Mouse (Mus musculus) hindbrain, embryonic 11.5 days (tissue): ENCODE data around the gene Igfbp4. TPM values are rescaled to one million over a fixed set of nuclear protein-coding genes. Genes with fewer than 3 reads are reported as not detected.

Experiments used
- ATAC-seq: fragments of 200-750 bp; cut with Nextera tagmentation; 2 replicates; pipeline ENCODE4 v1.8.0; 2017; ENCODE audit warnings: mild to moderate bottlenecking, moderate TSS enrichment, moderate library complexity; ENCODE audit not compliant: low FRiP score
- DNase-seq: peaks from one replicate; pipeline ENCODE4 v3.0.0-alpha.2; 2015; ENCODE audit warnings: low spot score
- H3K27ac ChIP-seq: fragments of 300-500 bp; sonication (generic); 2 replicates; pipeline ENCODE4 v1.5.1; 2014; ENCODE audit warnings: mild to moderate bottlenecking, low read depth, low read length
- H3K27me3 ChIP-seq: fragments of 300-500 bp; sonication (generic); 2 replicates; pipeline ENCODE4 v1.6.1; 2014; ENCODE audit warnings: mild to moderate bottlenecking, low read length, moderate library complexity, mixed read lengths; ENCODE audit not compliant: control insufficient read depth, insufficient read depth
- H3K36me3 ChIP-seq: fragments of 300-500 bp; sonication (generic); 2 replicates; pipeline ENCODE4 v1.6.1; 2014; ENCODE audit warnings: mild to moderate bottlenecking, low read length, moderate library complexity, mixed read lengths; ENCODE audit not compliant: control insufficient read depth, insufficient read depth
- H3K4me1 ChIP-seq: fragments of 300-500 bp; sonication (generic); replicated peaks from 2 replicates; pipeline ENCODE4 v1.6.1; 2014; ENCODE audit warnings: low read length, mixed read lengths; ENCODE audit not compliant: control insufficient read depth, insufficient read depth
- H3K4me2 ChIP-seq: fragments of 300-500 bp; sonication (generic); replicated peaks from 2 replicates; pipeline ENCODE4 v1.6.1; 2014; ENCODE audit warnings: mild to moderate bottlenecking, low read depth, low read length
- H3K4me3 ChIP-seq: fragments of 300-500 bp; sonication (generic); 2 replicates; pipeline ENCODE4 v1.5.1; 2014; ENCODE audit warnings: low read depth, low read length
- H3K9ac ChIP-seq: fragments of 300-500 bp; sonication (generic); 2 replicates; pipeline ENCODE4 v1.6.1; 2014; ENCODE audit warnings: low read depth, low read length
- H3K9me3 ChIP-seq: fragments of 300-500 bp; sonication (generic); 2 replicates; pipeline ENCODE4 v1.6.1; 2016; ENCODE audit warnings: low read length; ENCODE audit not compliant: control insufficient read depth
- WGBS: fragments of 180-500 bp; shearing (Covaris S2); extraction: QIAGEN DNeasy Blood & Tissue Kit; methylation state at CpG from one replicate; pipeline ENCODE4 v1.1.7; 2014; 5-methylcytosine and 5-hydroxymethylcytosine counted together
- polyA plus RNA-seq: library from polyadenylated mRNA; unstranded; fragments of >200 nt; fragmentation: Nextera tagmentation; extraction: Ambion mirVana; gene quantifications from 2 replicates; pipeline ENCODE4 v1.2.1, GENCODE M21; 2014

The Igfbp4 gene
- polyA plus RNA-seq, 1 experiment from 2014 or later: 295 TPM

DNA sequence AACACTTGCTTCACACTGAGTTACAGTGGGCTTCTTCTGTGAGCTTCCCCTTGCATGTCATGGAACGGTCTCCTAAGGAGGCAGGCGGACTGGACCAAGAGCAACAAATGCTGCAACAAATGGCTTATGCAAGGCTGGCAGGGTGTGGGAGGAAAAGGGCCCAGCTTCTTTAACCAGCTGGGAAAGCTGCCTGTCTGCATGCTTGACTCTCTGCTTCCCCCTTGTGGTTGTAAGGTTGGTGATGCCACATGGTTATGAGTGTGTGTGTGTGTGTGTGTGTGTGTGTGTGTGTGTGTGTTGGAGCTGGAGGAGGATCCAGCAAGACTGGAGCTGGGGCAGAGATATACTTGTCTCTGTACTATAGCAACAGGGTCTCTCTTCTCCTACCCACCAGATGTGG is 24.9 kb downstream of the Igfbp4 start:
- no peaks in the 10 kb centered on the region for H3K4me1 ChIP-seq
- DNase-seq (peak; percentile 84), ATAC-seq (peak; percentile 47; the same call in 1 of the 2 replicates)
- no peak overlapping the region for H3K4me2 ChIP-seq
- H3K4me3 ChIP-seq: no peak overlapping the region
- 37% methylated on average over 2 of the region's 2 CpGs for WGBS
- H3K36me3 ChIP-seq: no peaks in the 10 kb centered on the region
- H3K9ac ChIP-seq: no peak overlapping the region
- H3K27ac ChIP-seq: no peak overlapping the region
- no peaks in the 10 kb centered on the region for H3K27me3 ChIP-seq
- H3K9me3 ChIP-seq: no peaks in the 10 kb centered on the region

DNA sequence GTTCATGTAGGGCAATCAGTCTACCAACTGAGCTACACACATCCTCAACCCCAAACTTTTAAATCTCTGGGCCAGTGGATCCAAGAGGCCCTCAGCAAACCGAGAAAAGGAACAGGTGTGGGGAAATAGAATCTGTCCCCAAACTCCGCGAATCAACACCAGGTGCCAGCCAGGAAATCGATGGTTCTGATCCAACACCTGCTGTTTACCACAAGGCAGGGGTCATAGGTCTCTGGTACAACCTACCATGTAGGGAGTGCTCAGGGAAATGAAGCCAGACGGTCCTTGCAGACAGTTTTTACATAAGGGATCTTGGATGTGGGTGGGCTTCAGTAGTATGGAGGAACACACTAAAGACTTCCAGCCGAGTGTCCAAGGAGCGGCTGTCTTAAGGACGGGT is 26.5 kb downstream of the Igfbp4 start:
- no peak overlapping the region for H3K27ac ChIP-seq
- no peak overlapping the region for H3K4me3 ChIP-seq
- no peak overlapping the region for H3K4me2 ChIP-seq
- H3K27me3 ChIP-seq: no peaks in the 10 kb centered on the region
- ATAC-seq (no peak), DNase-seq (no peak)
- WGBS: 83% methylated on average over 8 of the region's 8 CpGs
- no peaks in the 10 kb centered on the region for H3K36me3 ChIP-seq
- H3K9me3 ChIP-seq: no peaks in the 10 kb centered on the region
- peaks cover 4% of the 10 kb centered on the region; the same call in 1 of the 2 replicates for H3K4me1 ChIP-seq
- H3K9ac ChIP-seq: no peak overlapping the region

GRCm38 (mm10) chr11:99068455-99068854 is 27.4 kb downstream of the Igfbp4 start:
- Histone ChIP-seq H3K27ac (no peak overlapping the region), H3K9me3 (no peaks in the 10 kb centered on the region), H3K9ac (no peak overlapping the region), H3K4me3 (no peak overlapping the region), H3K4me2 (no peak overlapping the region), H3K36me3 (no peaks in the 10 kb centered on the region), H3K4me1 (peaks cover 4% of the 10 kb centered on the region; the same call in 1 of the 2 replicates), H3K27me3 (no peaks in the 10 kb centered on the region)
- no peak for ATAC-seq
- 86% methylated on average over 5 of the region's 5 CpGs for WGBS
- no peak for DNase-seq

- Histone ChIP-seq H3K4me2 (no peak overlapping the region), H3K27ac (0 out of 2 replicates have a peak overlapping the region, but pooled peaks have one; percentile 5), H3K4me1 (peaks cover 4% of the 10 kb centered on the region; the same call in 1 of the 2 replicates), H3K27me3 (no peaks in the 10 kb centered on the region), H3K36me3 (no peaks in the 10 kb centered on the region), H3K9me3 (no peaks in the 10 kb centered on the region), H3K9ac (no peak overlapping the region), H3K4me3 (no peak overlapping the region)
- DNase-seq (peak; percentile 69), ATAC-seq (peak; percentile 43; the same call in 1 of the 2 replicates)
- 14% methylated on average over 6 of the region's 6 CpGs for WGBS
Measured at GRCm38 (mm10) chr11:99071866-99072265, 30.8 kb downstream of the Igfbp4 start.

DNA sequence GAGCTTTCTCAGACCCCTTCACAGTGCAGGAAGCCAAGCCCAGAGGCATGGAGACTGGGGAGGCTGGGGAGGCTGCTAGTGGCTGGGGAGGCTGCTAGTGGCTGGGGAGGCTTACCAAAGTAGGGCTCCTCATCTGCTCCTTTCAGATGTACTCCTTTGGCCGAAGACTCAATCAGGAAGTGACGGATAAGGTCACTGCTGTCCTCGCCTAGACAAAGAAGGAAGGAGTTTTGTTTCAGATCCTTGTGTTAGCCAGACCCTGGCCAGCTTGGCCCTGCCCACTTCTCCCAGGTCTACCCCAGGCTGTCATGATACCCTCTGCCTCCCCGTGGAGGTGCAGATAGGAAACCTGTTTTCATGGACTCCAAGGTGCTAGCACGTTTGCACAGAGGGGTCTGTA is 32.7 kb downstream of the Igfbp4 start:
- H3K27me3 ChIP-seq: no peaks in the 10 kb centered on the region
- no peak overlapping the region for H3K4me2 ChIP-seq
- H3K9me3 ChIP-seq: no peaks in the 10 kb centered on the region
- no peak overlapping the region; the same call in 1 of the 2 replicates for H3K27ac ChIP-seq
- WGBS: 52% methylated on average over 5 of the region's 5 CpGs
- H3K9ac ChIP-seq: no peak overlapping the region
- ATAC-seq: no peak
- no peaks in the 10 kb centered on the region for H3K36me3 ChIP-seq
- H3K4me3 ChIP-seq: no peak overlapping the region
- no peak for DNase-seq
- peaks cover 4% of the 10 kb centered on the region; the same call in 1 of the 2 replicates for H3K4me1 ChIP-seq

- Histone ChIP-seq H3K9ac (no peak overlapping the region), H3K36me3 (no peaks in the 10 kb centered on the region), H3K9me3 (no peaks in the 10 kb centered on the region), H3K4me1 (peaks cover 3% of the 10 kb centered on the region; the same call in 1 of the 2 replicates), H3K27me3 (no peaks in the 10 kb centered on the region), H3K4me3 (no peak overlapping the region), H3K4me2 (no peak overlapping the region), H3K27ac (no peak overlapping the region)
- DNase-seq (no peak), ATAC-seq (no peak)
- WGBS: 72% methylated on average over 5 of the region's 5 CpGs
Measured at GRCm38 (mm10) chr11:99076744-99077319, 35.8 kb downstream of the Igfbp4 start.

GRCm38 (mm10) chr11:99077869-99078268 is 36.8 kb downstream of the Igfbp4 start:
- H3K9me3 ChIP-seq: no peaks in the 10 kb centered on the region
- H3K4me1 ChIP-seq: no peaks in the 10 kb centered on the region
- H3K4me2 ChIP-seq: no peak overlapping the region
- no peak overlapping the region for H3K9ac ChIP-seq
- H3K27ac ChIP-seq: no peak overlapping the region
- 87% methylated on average over 8 of the region's 8 CpGs for WGBS
- H3K4me3 ChIP-seq: no peak overlapping the region
- no peak for ATAC-seq
- no peak for DNase-seq
- H3K27me3 ChIP-seq: no peaks in the 10 kb centered on the region
- H3K36me3 ChIP-seq: no peaks in the 10 kb centered on the region

DNA sequence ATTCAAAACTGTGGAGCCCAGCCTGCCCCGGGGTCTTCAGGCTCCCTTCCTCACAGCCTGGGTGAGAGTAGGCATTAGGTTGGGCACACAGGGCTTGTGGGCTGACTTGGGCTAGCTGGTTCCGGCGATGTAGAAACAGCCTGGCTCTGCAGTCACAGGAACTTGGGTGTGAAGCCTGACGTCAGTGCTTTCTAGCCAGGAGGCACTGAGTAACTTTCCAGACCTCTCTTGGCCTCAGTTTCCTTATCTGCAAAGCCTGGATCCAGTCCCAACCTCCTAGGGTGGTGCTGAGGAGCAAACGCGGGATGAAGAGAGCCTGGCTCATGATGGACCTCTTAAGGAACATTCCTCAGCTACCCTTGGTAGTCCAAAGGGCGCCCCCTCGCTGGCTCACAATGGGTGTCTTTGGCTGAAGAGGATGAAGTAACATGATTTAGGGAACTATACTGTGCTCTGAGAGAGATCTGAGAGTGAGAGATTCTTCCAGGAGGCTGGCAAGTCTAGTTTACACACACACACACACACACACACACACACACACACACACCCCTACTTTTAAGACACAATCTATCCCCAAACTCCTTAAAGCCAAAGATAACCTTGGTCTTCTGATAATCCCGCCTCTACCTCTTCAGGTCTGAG is 40.0 kb downstream of the Igfbp4 start:
- DNase-seq (no peak), ATAC-seq (no peak)
- WGBS: 85% methylated on average over 9 of the region's 9 CpGs
- Histone ChIP-seq H3K9me3 (no peaks in the 10 kb centered on the region), H3K4me2 (no peak overlapping the region), H3K36me3 (no peaks in the 10 kb centered on the region), H3K27ac (no peak overlapping the region), H3K9ac (no peak overlapping the region), H3K4me3 (no peak overlapping the region), H3K27me3 (no peaks in the 10 kb centered on the region), H3K4me1 (no peaks in the 10 kb centered on the region)

- Histone ChIP-seq H3K27me3 (no peaks in the 10 kb centered on the region), H3K4me3 (no peak overlapping the region), H3K9ac (no peak overlapping the region), H3K4me1 (no peaks in the 10 kb centered on the region), H3K36me3 (no peaks in the 10 kb centered on the region), H3K27ac (no peak overlapping the region), H3K9me3 (no peaks in the 10 kb centered on the region), H3K4me2 (no peak overlapping the region)
- no peak for DNase-seq
- no peak for ATAC-seq
- WGBS: 82% methylated on average over 3 of the region's 3 CpGs
Measured at GRCm38 (mm10) chr11:99081566-99081965, 40.5 kb downstream of the Igfbp4 start.
